Mouse (Mus musculus) embryonic fibroblast, embryonic 13.5 days (primary cell): Measurements from ENCODE around the gene Slc5a11. TPM values are rescaled to one million over a fixed set of nuclear protein-coding genes. Genes with fewer than 3 reads are reported as not detected.

Source experiments
- H3K27ac ChIP-seq: 2 replicates; pipeline ENCODE4 v1.5.1; 2012; ENCODE audit warnings: low read length, control low read depth, inconsistent platforms; ENCODE audit not compliant: insufficient read depth
- H3K4me1 ChIP-seq: 2 replicates; pipeline ENCODE4 v1.6.1; 2011; ENCODE audit warnings: low read length; ENCODE audit not compliant: control insufficient read depth, insufficient read depth
- H3K4me3 ChIP-seq: 2 replicates; pipeline ENCODE4 v1.5.1; 2011; ENCODE audit warnings: mild to moderate bottlenecking, control low read depth, low read length; ENCODE audit not compliant: insufficient read depth
- CTCF ChIP-seq: IDR thresholded peaks from 2 replicates; pipeline ENCODE4 v1.5.1; 2011; ENCODE audit warnings: mild to moderate bottlenecking, control low read depth, low read length, moderate library complexity, borderline replicate concordance; ENCODE audit not compliant: insufficient read depth
- POLR2A ChIP-seq: IDR thresholded peaks from 2 replicates; pipeline ENCODE4 v1.6.1; 2011; ENCODE audit warnings: low read depth, mild to moderate bottlenecking, control low read depth, low read length, moderate library complexity
- polyA plus RNA-seq: library from polyadenylated mRNA; stranded (reverse); fragments of >200 nt; gene quantifications from 2 replicates; pipeline ENCODE4 v1.2.4, GENCODE M21; 2011; ENCODE audit warnings: low read depth; ENCODE audit not compliant: missing spikeins, insufficient read length

Slc5a11 gene
- polyA plus RNA-seq, 1 experiment, result not detected

- H3K4me1 ChIP-seq, result 0 out of 2 replicates have a peak, but pooled peaks cover 2% of the 10 kb centered on the region
- TF ChIP-seq POLR2A (no peak), CTCF (no peak)
These were observed 85.7 kb downstream of the Slc5a11 start for GRCm38 (mm10) chr7:123300258-123300657.

DNA sequence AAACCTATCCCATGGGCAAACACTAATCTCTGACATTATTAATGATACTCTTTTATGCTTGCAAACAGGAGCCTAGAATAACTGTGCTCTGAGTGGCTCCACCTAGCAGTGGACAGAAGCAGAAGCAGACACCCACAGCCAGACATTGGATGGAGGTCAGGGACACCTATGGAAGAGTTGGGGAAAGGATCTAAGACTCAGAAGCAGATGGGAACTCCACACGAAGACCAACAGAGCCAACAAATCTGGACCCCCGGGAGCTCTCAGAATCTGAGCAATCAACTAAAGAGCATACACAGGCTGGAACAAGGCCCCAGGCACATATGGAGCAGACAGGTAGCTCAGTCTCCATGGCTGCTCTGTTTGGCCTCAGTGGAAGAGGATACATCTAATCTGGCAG lies 90.8 kb downstream of the Slc5a11 start:
- TF ChIP-seq POLR2A (no peak), CTCF (no peak)
- H3K4me1 ChIP-seq, result no peaks in the 10 kb centered on the region
- H3K27ac ChIP-seq, result no peak overlapping the region
- H3K4me3 ChIP-seq, result no peak overlapping the region

More at GRCm38 (mm10) chr7:123300258-123300657, 85.7 kb downstream of the Slc5a11 start:
- no peak overlapping the region for H3K4me3 ChIP-seq
- H3K27ac ChIP-seq, result no peak overlapping the region

GRCm38 (mm10) chr7:123307236-123307635 lies 92.7 kb downstream of the Slc5a11 start:
- Histone ChIP-seq H3K4me1 (no peaks in the 10 kb centered on the region), H3K4me3 (no peak overlapping the region), H3K27ac (no peak overlapping the region)
- TF ChIP-seq POLR2A, result no peak
- no peak for TF ChIP-seq CTCF

GRCm38 (mm10) chr7:123307887-123308558 lies 93.4 kb downstream of the Slc5a11 start:
- TF ChIP-seq POLR2A, result no peak
- no peak overlapping the region for H3K27ac ChIP-seq

DNA sequence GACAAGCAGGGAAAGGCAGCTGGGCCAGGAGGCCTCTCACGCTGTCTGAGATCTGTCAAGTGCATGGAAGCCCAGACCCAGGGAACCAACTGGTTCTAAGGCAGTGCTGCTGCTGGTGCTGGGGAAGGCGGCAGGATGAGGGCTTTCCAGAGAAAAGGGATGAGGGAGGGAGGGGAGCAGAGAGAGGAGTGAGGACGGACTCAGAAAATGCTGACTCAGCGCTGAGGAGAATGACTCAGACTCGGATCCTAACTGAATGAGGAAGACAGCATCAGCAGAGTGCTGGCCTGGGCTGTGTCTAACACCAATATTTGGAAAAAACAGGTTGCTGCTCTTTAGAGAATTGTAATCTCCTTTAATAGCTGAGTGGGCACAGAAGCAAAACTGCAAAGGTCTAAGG lies 97.3 kb downstream of the Slc5a11 start:
- peaks cover 4% of the 10 kb centered on the region for H3K4me1 ChIP-seq
- TF ChIP-seq CTCF, result no peak
- no peak for TF ChIP-seq POLR2A
- no peak overlapping the region for H3K4me3 ChIP-seq

More at GRCm38 (mm10) chr7:123307887-123308558, 93.4 kb downstream of the Slc5a11 start:
- H3K4me3 ChIP-seq, result no peak overlapping the region
- H3K4me1 ChIP-seq, result no peaks in the 10 kb centered on the region

DNA sequence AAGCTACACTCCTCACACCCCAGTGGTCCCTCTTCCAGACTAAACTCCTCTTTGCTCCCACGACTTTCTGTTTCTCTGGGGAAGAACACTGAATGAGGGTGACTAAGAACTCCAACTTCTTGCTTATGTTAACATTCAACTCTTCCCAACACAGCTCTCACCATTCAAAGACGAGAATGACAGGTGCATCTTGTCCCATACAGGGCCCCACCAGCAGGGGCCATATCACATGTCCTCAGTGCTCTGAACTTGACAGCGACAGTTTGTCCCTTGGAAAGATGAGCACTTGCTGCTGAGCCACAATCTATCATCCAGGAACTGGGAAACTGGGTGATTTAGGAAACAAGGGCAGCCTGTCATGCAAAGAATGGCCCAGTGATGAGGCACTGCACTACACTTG lies 98.2 kb downstream of the Slc5a11 start:
- Histone ChIP-seq H3K4me3 (no peak overlapping the region), H3K27ac (no peak overlapping the region), H3K4me1 (peaks cover 6% of the 10 kb centered on the region)
- no peak for TF ChIP-seq POLR2A
- TF ChIP-seq CTCF, result no peak

More for the DNA sequence above, 97.3 kb downstream of the Slc5a11 start:
- H3K27ac ChIP-seq, result no peak overlapping the region

GRCm38 (mm10) chr7:123322452-123323121 lies 108.0 kb downstream of the Slc5a11 start:
- Histone ChIP-seq H3K4me1 (0 out of 2 replicates have a peak, but pooled peaks cover 3% of the 10 kb centered on the region), H3K27ac (no peak overlapping the region), H3K4me3 (no peak overlapping the region)
- TF ChIP-seq POLR2A (no peak), CTCF (no peak)

Other genes with a start within 250 kb of the Slc5a11 start
- 47.9 and 69.6 TPM in 2 replicates for gene Rbbp6, start 249.1 kb upstream of the Slc5a11 start, polyA plus RNA-seq
- gene Tnrc6a, start 90.9 kb upstream of the Slc5a11 start, polyA plus RNA-seq, result 62.1 and 77.1 TPM in 2 replicates
- 32.0 and 33.3 TPM in 2 replicates for gene Lcmt1, start 155.0 kb downstream of the Slc5a11 start, polyA plus RNA-seq
- 23.0 and 30.7 TPM in 2 replicates for gene Arhgap17, start 155.1 kb downstream of the Slc5a11 start, polyA plus RNA-seq
- not detected in 2 replicates for gene Aqp8, start 247.5 kb downstream of the Slc5a11 start, polyA plus RNA-seq